Mouse (Mus musculus) CH12.LX (cell line): ENCODE results near the gene Adam17.

Source experiments
- CHD2 ChIP-seq: IDR thresholded peaks from 2 replicates; pipeline ENCODE4 v1.6.1; 2011; ENCODE audit warnings: low read length, improper control_type of control experiment
- CTCF ChIP-seq, 2 experiments: IDR thresholded peaks in 1 of 2; conservative IDR thresholded peaks in 1 of 2; 2 replicates each; pipeline ENCODE4 v1.5.1; 2011 to 2012; ENCODE audit warnings: low read depth in 2 of 2, low read length in 2 of 2, improper control_type of control experiment in 1 of 2, inconsistent platforms in 1 of 2, mild to moderate bottlenecking in 1 of 2, moderate library complexity in 1 of 2
- GABPA ChIP-seq: IDR thresholded peaks from 2 replicates; pipeline ENCODE4 v1.6.1; 2012; ENCODE audit warnings: low read depth, low read length, improper control_type of control experiment, inconsistent platforms; ENCODE audit not compliant: insufficient replicate concordance
- HCFC1 ChIP-seq: IDR thresholded peaks from 2 replicates; pipeline ENCODE4 v1.6.1; 2012; ENCODE audit warnings: low read depth, mild to moderate bottlenecking, inconsistent platforms, low read length, improper control_type of control experiment
- PAX5 ChIP-seq: IDR thresholded peaks from 2 replicates; pipeline ENCODE4 v1.6.1; 2012; ENCODE audit warnings: low read length, inconsistent platforms, mixed read lengths
- POLR2A ChIP-seq: IDR thresholded peaks from 2 replicates; pipeline ENCODE4 v1.6.1; 2011; ENCODE audit warnings: low read depth, mild to moderate bottlenecking, improper control_type of control experiment, low read length
- RAD21 ChIP-seq: IDR thresholded peaks from 2 replicates; pipeline ENCODE4 v1.6.1; 2011; ENCODE audit warnings: low read depth, mild to moderate bottlenecking, low read length, improper control_type of control experiment, moderate library complexity
- UBTF ChIP-seq: IDR thresholded peaks from 2 replicates; pipeline ENCODE4 v1.6.1; 2012; ENCODE audit warnings: low read depth, mild to moderate bottlenecking, inconsistent platforms, low read length, improper control_type of control experiment, moderate library complexity
- ZC3H11A ChIP-seq: IDR thresholded peaks from 2 replicates; pipeline ENCODE4 v1.6.1; 2012; ENCODE audit warnings: low read depth, mild to moderate bottlenecking, inconsistent platforms, low read length, improper control_type of control experiment
- ZMIZ1 ChIP-seq: IDR thresholded peaks from 2 replicates; pipeline ENCODE4 v1.6.1; 2012; ENCODE audit warnings: low read depth, mild to moderate bottlenecking, inconsistent platforms, low read length, improper control_type of control experiment

DNA sequence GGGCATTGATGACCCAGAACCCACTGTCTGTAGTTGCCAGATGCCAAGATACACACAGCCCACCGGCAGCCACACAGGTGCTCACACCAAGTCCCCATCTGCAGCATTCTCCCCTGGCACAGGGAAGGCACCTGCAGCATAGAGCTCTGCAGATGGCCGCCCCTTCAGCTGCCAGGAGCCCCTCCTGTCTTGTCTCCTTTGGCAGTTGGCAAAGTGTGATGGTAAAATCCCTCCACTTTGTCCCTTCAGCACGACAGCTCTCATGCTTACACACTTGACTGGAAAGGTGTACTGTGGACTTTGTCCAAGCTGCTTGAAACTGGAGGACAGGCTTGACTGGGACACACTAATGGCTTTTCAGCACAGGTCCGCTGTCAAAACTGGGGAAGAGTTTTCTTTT is 53.1 kb downstream of the Adam17 start:
- TF ChIP-seq CTCF (conservative IDR thresholded peaks at IDR 0.05 in 1 of 2, IDR thresholded peaks at IDR 0.05 in 1 of 2; ENCODE audit: low read depth in 2 of 2, low read length in 2 of 2) (no peak), PAX5 (no peak), ZC3H11A (no peak), ZMIZ1 (no peak), POLR2A (no peak), UBTF (no peak), HCFC1 (no peak), CHD2 (no peak), GABPA (no peak), RAD21 (no peak)
